Mouse (Mus musculus) limb, embryonic 11.5 days (tissue): ENCODE results near the gene Sf3b6. TPM values are rescaled to one million over a fixed set of nuclear protein-coding genes. Genes with fewer than 3 reads are reported as not detected.

ENCODE experiments used
- ATAC-seq: fragments of 200-750 bp; cut with Nextera tagmentation; 2 replicates; pipeline ENCODE4 v1.8.0; 2017; ENCODE audit warnings: low read depth; ENCODE audit not compliant: insufficient number of reproducible peaks, low FRiP score, low TSS enrichment
- DNase-seq: peaks from one replicate; pipeline ENCODE4 v3.0.0-alpha.2; 2015; ENCODE audit warnings: low spot score
- H3K27ac ChIP-seq: fragments of 300-500 bp; sonication (generic); replicated peaks from 2 replicates; pipeline ENCODE4 v1.5.1; 2014; ENCODE audit warnings: low read depth, mild to moderate bottlenecking, low read length
- H3K27me3 ChIP-seq: fragments of 300-500 bp; sonication (generic); 2 replicates; pipeline ENCODE4 v1.6.1; 2014; ENCODE audit warnings: mild to moderate bottlenecking, low read length, mixed read lengths; ENCODE audit not compliant: control insufficient read depth, insufficient read depth
- H3K36me3 ChIP-seq: fragments of 300-500 bp; sonication (generic); 2 replicates; pipeline ENCODE4 v1.6.1; 2014; ENCODE audit warnings: mild to moderate bottlenecking, low read length, moderate library complexity, mixed read lengths; ENCODE audit not compliant: control insufficient read depth, insufficient read depth
- H3K4me1 ChIP-seq: fragments of 300-500 bp; sonication (generic); 2 replicates; pipeline ENCODE4 v1.6.1; 2014; ENCODE audit warnings: low read length, mixed read lengths; ENCODE audit not compliant: control insufficient read depth, insufficient read depth
- H3K4me2 ChIP-seq: fragments of 300-500 bp; sonication (generic); 2 replicates; pipeline ENCODE4 v1.6.1; 2014; ENCODE audit warnings: low read depth, mild to moderate bottlenecking, moderate library complexity; ENCODE audit not compliant: severe bottlenecking
- H3K4me3 ChIP-seq: fragments of 300-500 bp; sonication (generic); 2 replicates; pipeline ENCODE4 v1.5.1; 2014; ENCODE audit warnings: low read depth, low read length
- H3K9ac ChIP-seq: fragments of 300-500 bp; sonication (generic); 2 replicates; pipeline ENCODE4 v1.6.1; 2014; ENCODE audit warnings: mild to moderate bottlenecking, low read length
- H3K9me3 ChIP-seq: fragments of 300-500 bp; sonication (generic); 2 replicates; pipeline ENCODE4 v1.6.1; 2016; ENCODE audit warnings: low read length; ENCODE audit not compliant: control insufficient read depth
- WGBS: fragments of 180-500 bp; shearing (Covaris S2); extraction: QIAGEN DNeasy Blood & Tissue Kit; methylation state at CpG from one replicate; pipeline ENCODE4 v1.1.7; 2014; 5-methylcytosine and 5-hydroxymethylcytosine counted together
- polyA plus RNA-seq: library from polyadenylated mRNA; unstranded; fragments of >200 nt; fragmentation: Nextera tagmentation; extraction: Ambion mirVana; gene quantifications from 2 replicates; pipeline ENCODE4 v1.2.1, GENCODE M21; 2014

Gene Sf3b6
- polyA plus RNA-seq, 1 experiment from 2014 or later: 318 TPM

DNA sequence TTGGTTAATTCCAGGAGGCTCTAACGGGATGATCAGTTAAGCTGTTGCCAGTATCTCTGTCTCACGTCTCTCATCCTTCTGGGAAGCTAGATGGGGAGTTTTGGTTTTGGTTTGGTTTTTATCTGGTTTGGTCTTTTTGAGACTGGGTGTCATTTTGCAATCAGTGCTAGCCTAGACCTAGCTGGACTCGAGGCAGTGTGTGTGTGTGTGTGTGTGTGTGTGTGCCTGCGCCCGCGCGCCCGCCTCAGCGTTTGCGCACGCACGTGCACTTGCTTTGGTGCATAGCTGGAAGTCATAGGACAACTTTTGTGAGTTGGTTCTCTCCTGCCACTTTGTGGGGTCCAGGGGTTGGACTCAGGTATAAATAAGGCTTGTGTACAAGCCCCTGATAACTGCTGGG is 26.4 kb downstream of the Sf3b6 start:
- no peak for ATAC-seq
- Histone ChIP-seq H3K4me3 (peak overlapping the region; percentile 56), H3K4me1 (peaks cover 10% of the 10 kb centered on the region; the same call in 1 of the 2 replicates), H3K4me2 (peak overlapping the region; percentile 64), H3K9ac (peak overlapping the region; percentile 52), H3K27ac (no peak overlapping the region), H3K27me3 (no peaks in the 10 kb centered on the region), H3K36me3 (no peaks in the 10 kb centered on the region), H3K9me3 (no peaks in the 10 kb centered on the region)
- WGBS: under 1% methylated on average over 12 of the region's 12 CpGs
- peak; percentile 60 for DNase-seq

DNA sequence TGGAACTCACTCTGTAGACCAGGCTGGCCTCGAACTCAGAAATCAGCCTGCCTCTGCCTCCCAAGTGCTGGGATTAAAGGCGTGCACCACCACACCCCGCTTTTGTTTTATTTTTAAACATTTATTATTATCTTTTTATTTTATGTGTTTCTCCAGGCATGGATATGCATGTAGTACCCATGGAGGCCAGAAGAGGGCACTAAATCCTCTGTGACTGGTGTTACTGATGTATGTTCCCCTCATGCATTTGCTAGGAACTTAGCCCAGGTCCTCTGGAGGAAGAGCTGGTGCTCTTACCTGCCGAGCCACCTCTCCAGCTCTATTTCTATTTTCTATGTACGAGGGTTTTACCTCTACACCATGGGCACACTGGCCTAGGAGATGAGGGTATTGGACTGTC is 38.8 kb downstream of the Sf3b6 start:
- no peak for ATAC-seq
- Histone ChIP-seq H3K27me3 (no peaks in the 10 kb centered on the region), H3K27ac (no peak overlapping the region), H3K9me3 (no peaks in the 10 kb centered on the region; the same call in 1 of the 2 replicates), H3K9ac (no peak overlapping the region), H3K36me3 (peaks cover 13% of the 10 kb centered on the region; the same call in 1 of the 2 replicates), H3K4me1 (no peaks in the 10 kb centered on the region), H3K4me3 (no peak overlapping the region), H3K4me2 (no peak overlapping the region)
- 95% methylated on average over 5 of the region's 5 CpGs for WGBS
- DNase-seq: peak; percentile 44

DNA sequence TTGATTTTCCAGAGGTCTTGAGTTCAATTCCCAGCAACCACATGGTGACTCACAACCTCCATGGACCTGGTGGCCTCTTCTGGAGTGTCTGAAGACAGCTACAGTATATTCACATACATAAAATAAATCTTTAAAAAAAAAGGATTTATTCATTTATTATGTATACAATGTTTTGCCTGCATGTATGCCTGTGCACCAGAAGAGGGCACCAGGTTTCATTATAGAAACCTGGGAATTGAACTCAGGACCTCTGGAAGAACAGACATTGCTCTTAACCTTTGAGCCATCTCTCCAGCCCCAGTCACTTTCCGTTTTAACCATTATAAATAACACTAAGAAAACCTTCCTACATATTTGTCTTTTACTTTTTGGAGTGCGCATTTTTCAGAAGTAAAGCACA is 39.5 kb downstream of the Sf3b6 start:
- no peak overlapping the region for H3K4me3 ChIP-seq
- no peak overlapping the region for H3K9ac ChIP-seq
- no peak overlapping the region for H3K4me2 ChIP-seq
- DNase-seq: no peak
- no peak for ATAC-seq
- no peaks in the 10 kb centered on the region for H3K27me3 ChIP-seq
- peaks cover 6% of the 10 kb centered on the region; the same call in 1 of the 2 replicates for H3K36me3 ChIP-seq
- no peaks in the 10 kb centered on the region for H3K4me1 ChIP-seq
- 99% methylated on average over 2 of the region's 2 CpGs for WGBS
- H3K9me3 ChIP-seq: no peaks in the 10 kb centered on the region; the same call in 1 of the 2 replicates
- no peak overlapping the region for H3K27ac ChIP-seq

DNA sequence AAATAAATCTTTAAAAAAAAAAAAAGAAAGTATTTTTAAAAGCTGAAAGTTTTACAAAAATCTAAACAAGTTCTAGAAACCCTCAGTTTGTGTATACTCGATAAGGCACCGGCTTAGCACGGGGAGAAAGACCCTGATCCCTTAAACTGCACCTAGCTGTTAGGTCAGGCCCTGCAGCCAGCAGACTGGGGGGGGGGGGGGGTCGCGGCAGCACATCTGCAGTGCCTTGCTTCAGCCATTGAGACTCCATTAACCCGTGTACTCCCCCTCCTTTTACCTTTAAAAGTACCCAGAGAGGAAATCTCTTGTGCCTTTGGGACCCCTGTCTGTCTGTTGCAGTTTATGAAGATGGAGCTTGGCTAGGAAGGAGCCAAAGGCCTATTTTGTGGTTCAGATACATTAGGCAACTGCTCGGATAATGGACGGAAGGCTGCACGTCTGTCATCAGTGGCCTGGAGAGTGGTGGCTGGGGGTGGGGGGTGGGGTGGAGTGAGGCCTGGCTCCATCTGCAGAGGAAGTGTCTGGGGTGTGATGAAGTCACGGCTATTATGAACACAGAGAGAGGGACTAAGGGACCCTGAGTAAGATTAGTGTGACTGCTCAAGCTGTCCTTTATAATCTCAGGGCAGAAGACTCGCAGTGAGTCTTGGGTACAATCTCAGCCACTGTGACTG is 42.0 kb downstream of the Sf3b6 start:
- ATAC-seq: no peak; the same call in 1 of the 2 replicates
- WGBS: 50% methylated on average over 11 of the region's 11 CpGs
- H3K27ac ChIP-seq: no peak overlapping the region

DNA sequence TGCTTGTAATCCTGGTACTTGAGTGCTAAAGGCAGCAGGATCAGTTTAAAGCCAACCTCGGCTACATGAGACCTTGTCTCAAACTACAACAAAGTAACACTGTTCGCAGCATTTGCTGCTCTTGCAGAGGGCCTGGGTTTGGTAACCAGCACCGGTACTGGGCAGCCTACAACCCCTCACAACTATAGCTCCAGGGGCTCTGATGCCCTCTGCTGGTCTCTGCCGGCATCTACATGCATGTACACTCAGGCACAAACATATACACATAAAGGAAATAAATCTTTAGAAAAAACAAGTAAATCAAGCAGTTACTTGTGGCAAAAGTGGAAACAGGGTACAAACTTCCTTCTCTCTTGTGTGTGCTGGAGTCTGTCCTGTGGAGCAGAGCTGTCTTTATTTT is 45.3 kb downstream of the Sf3b6 start:
- Histone ChIP-seq H3K27ac (no peak overlapping the region), H3K27me3 (no peaks in the 10 kb centered on the region), H3K36me3 (no peaks in the 10 kb centered on the region), H3K4me1 (no peaks in the 10 kb centered on the region), H3K4me3 (no peak overlapping the region), H3K4me2 (no peak overlapping the region), H3K9me3 (no peaks in the 10 kb centered on the region), H3K9ac (no peak overlapping the region)
- no peak for DNase-seq
- 87% methylated on average over 4 of the region's 4 CpGs for WGBS
- no peak for ATAC-seq

More for the DNA sequence above, 42.0 kb downstream of the Sf3b6 start:
- no peak overlapping the region for H3K4me3 ChIP-seq
- H3K4me2 ChIP-seq: no peak overlapping the region
- H3K27me3 ChIP-seq: no peaks in the 10 kb centered on the region
- H3K4me1 ChIP-seq: no peaks in the 10 kb centered on the region
- DNase-seq: no peak
- H3K9me3 ChIP-seq: no peaks in the 10 kb centered on the region; the same call in 1 of the 2 replicates
- peaks cover 4% of the 10 kb centered on the region; the same call in 1 of the 2 replicates for H3K36me3 ChIP-seq
- H3K9ac ChIP-seq: no peak overlapping the region

DNA sequence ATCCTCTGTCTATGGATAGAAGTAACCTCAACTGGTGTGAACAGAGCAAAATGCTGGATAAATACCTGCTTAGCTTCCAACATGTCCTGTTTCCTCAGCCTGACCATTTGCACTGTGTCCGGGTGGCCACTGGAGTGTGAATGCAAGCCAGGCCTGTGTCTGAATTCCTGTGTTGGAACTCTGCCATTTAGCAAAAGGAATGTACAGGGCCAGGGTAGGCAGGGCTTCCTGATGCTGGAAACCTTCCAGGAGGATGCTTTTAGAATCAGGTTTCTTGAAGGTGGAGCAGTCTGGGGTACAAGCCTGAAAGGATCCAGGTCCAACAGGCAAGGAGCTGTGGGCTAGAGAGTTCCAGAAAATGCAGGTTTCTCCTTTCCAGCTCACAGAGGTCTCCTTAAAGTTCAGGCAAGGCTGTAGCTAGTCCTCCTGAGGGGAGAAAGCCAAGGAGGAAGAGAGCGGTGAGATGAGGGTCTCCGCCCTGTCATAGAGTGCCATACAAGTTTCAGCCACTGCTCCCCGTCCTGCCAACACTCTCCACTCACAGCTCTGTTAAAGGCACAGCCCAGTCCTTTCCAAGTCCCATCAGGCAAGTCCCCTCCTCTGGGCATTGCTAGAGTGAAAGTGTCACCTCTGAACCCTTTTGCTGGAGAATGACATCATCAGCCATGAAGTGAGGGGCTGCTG is 46.5 kb downstream of the Sf3b6 start:
- no peaks in the 10 kb centered on the region for H3K9me3 ChIP-seq
- DNase-seq (no peak), ATAC-seq (no peak)
- 80% methylated on average over 4 of the region's 4 CpGs for WGBS
- H3K36me3 ChIP-seq: no peaks in the 10 kb centered on the region
- no peak overlapping the region for H3K4me2 ChIP-seq
- no peak overlapping the region for H3K27ac ChIP-seq
- H3K27me3 ChIP-seq: no peaks in the 10 kb centered on the region
- H3K4me1 ChIP-seq: no peaks in the 10 kb centered on the region
- no peak overlapping the region for H3K4me3 ChIP-seq
- no peak overlapping the region for H3K9ac ChIP-seq

DNA sequence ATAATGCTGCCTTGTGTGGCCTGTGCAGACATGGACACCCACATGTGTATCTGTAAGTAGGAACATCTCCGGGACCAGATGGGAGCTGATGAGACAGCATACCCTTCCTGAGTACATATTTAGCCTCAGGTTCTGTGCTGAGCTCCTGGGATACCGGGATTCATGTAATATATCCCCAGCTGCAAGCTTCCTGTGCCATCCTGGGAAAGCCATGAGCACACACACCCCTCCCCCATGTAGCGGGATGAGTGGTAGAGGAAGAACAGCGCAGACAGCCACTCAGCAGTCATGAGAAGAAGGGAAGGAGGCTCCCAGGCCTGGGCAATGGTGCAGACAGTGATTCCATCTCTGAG is 47.0 kb downstream of the Sf3b6 start:
- H3K4me3 ChIP-seq: no peak overlapping the region
- DNase-seq: no peak
- no peak overlapping the region for H3K9ac ChIP-seq
- 82% methylated on average over 4 of the region's 4 CpGs for WGBS
- H3K36me3 ChIP-seq: no peaks in the 10 kb centered on the region; the same call in 1 of the 2 replicates
- no peaks in the 10 kb centered on the region for H3K9me3 ChIP-seq
- no peak for ATAC-seq
- no peaks in the 10 kb centered on the region for H3K4me1 ChIP-seq
- H3K4me2 ChIP-seq: no peak overlapping the region
- no peaks in the 10 kb centered on the region for H3K27me3 ChIP-seq
- no peak overlapping the region for H3K27ac ChIP-seq

DNA sequence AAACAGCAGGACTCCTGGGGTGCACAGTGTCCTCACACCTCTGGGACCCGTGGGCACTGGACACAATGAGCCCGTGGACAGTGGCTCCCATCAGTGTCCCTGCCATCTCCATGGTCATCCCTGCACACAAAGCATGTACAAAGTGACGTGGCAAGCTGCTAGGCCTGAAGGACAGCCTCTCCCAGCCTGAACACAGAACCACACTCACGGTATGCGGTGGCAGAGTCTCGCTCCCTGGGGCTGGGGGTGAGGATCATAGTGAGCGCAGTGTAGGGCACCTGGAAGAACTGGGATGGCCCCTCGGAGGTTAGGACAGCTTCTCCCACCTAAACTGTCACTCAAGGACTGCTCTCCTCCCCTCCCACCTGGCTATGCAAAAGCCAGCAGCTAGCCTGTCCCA is 51.6 kb downstream of the Sf3b6 start:
- Histone ChIP-seq H3K36me3 (no peaks in the 10 kb centered on the region; the same call in 1 of the 2 replicates), H3K27ac (no peak overlapping the region), H3K27me3 (0 out of 2 replicates have a peak, but pooled peaks cover 2% of the 10 kb centered on the region), H3K4me1 (peaks cover 3% of the 10 kb centered on the region), H3K4me2 (no peak overlapping the region), H3K4me3 (no peak overlapping the region), H3K9me3 (no peaks in the 10 kb centered on the region), H3K9ac (no peak overlapping the region)
- WGBS: 71% methylated on average over 8 of the region's 8 CpGs
- no peak for ATAC-seq
- DNase-seq: no peak
